Mouse (Mus musculus): ENCODE data around the gene Eps8. TPM values are rescaled to one million over a fixed set of nuclear protein-coding genes. Genes with fewer than 3 reads are reported as not detected.
"Not testable (repeated sequence)": the region's sequence is repeated elsewhere in the genome, so short reads cannot be mapped to it uniquely, and the experiment has no call there.

The Eps8 gene
- polyA plus RNA-seq, 1 experiment from 2014 or later: 27.0 TPM

- no peak for ATAC-seq (ENCODE audit: insufficient number of reproducible peaks, low FRiP score, low TSS enrichment, low read depth)
- H3K27ac ChIP-seq: no peak overlapping the region
- H3K4me1 ChIP-seq: no peaks in the 10 kb centered on the region
- H3K27me3 ChIP-seq: no peaks in the 10 kb centered on the region
- H3K36me3 ChIP-seq: peaks cover 12% of the 10 kb centered on the region
- no peaks in the 10 kb centered on the region for H3K9me3 ChIP-seq
- no peak overlapping the region for H3K4me3 ChIP-seq
- H3K9ac ChIP-seq: no peak overlapping the region
- 53% methylated on average over 2 of the region's 2 CpGs for WGBS
- no peak overlapping the region for H3K4me2 ChIP-seq
Measured at GRCm38 (mm10) chr6:137491659-137492058, 163.0 kb downstream of the Eps8 start.

DNA sequence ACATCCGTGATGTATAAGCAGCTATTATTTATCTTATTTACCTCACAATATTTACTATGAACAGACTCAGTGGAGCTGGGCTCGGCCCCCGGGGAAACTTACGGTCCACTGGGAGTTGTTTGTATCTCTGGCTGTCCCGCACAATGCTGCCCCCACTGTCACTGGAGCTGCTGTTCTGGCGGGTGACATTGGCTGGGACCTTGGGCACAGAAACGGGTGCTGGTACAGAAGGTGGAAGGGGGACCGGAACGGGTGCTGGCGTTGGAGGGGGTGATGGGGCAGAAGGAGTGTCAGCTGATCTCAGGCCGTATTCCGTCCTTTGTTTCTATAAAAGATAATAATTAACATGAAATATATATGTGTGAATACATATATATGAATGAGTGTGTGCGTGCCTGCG is 164.6 kb downstream of the Eps8 start:
- no peak overlapping the region for H3K9ac ChIP-seq
- H3K27me3 ChIP-seq: no peaks in the 10 kb centered on the region
- no peaks in the 10 kb centered on the region for H3K9me3 ChIP-seq
- no peaks in the 10 kb centered on the region for H3K4me1 ChIP-seq
- no peak overlapping the region for H3K4me3 ChIP-seq
- WGBS: 91% methylated on average over 14 of the region's 14 CpGs
- H3K4me2 ChIP-seq: no peak overlapping the region
- H3K36me3 ChIP-seq: peaks cover 7% of the 10 kb centered on the region
- ATAC-seq (ENCODE audit: insufficient number of reproducible peaks, low FRiP score, low TSS enrichment, low read depth): no peak
- no peak overlapping the region for H3K27ac ChIP-seq

DNA sequence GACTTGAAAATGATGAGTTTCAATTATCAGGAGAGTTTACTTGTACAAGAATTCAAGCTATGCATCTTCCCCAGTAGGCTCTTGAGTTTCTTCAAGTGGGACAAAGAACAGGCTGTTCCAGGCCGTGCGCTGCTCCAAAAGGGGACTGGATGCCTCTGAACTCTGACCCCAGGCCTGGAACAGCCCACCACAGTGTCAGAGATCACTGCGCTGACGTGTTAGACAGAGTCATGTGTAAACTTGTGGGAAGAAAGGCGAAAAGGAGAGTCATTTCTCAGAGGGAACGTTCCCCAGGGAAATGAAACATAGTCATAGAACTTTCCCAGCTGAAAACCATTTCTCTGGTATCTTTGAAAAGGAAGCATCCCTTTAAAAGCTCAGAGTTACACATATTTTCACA is 167.2 kb downstream of the Eps8 start:
- no peak for ATAC-seq (ENCODE audit: insufficient number of reproducible peaks, low FRiP score, low TSS enrichment, low read depth)
- Histone ChIP-seq H3K4me3 (no peak overlapping the region), H3K9me3 (no peaks in the 10 kb centered on the region), H3K9ac (no peak overlapping the region), H3K4me1 (no peaks in the 10 kb centered on the region), H3K36me3 (peaks cover 6% of the 10 kb centered on the region), H3K4me2 (no peak overlapping the region), H3K27ac (no peak overlapping the region), H3K27me3 (no peaks in the 10 kb centered on the region)
- WGBS: 66% methylated on average over 6 of the region's 6 CpGs

GRCm38 (mm10) chr6:137482891-137483290 is 171.8 kb downstream of the Eps8 start:
- Histone ChIP-seq H3K36me3 (peaks cover 17% of the 10 kb centered on the region), H3K27ac (no peak overlapping the region), H3K9me3 (no peaks in the 10 kb centered on the region), H3K27me3 (no peaks in the 10 kb centered on the region), H3K4me2 (no peak overlapping the region), H3K9ac (no peak overlapping the region), H3K4me3 (no peak overlapping the region), H3K4me1 (no peaks in the 10 kb centered on the region)
- WGBS: 87% methylated on average over 7 of the region's 7 CpGs
- no peak for ATAC-seq (ENCODE audit: insufficient number of reproducible peaks, low FRiP score, low TSS enrichment, low read depth)

GRCm38 (mm10) chr6:137475695-137476094 is 179.0 kb downstream of the Eps8 start:
- not testable (repeated sequence) for ATAC-seq (ENCODE audit: insufficient number of reproducible peaks, low FRiP score, low TSS enrichment, low read depth); H3K4me2 ChIP-seq; H3K9ac ChIP-seq; H3K4me3 ChIP-seq; H3K27me3 ChIP-seq; H3K4me1 ChIP-seq; H3K9me3 ChIP-seq; H3K27ac ChIP-seq
- H3K36me3 ChIP-seq: peaks cover 12% of the 10 kb centered on the region
- 93% methylated on average over 5 of the region's 5 CpGs for WGBS

GRCm38 (mm10) chr6:137473433-137473832 is 181.2 kb downstream of the Eps8 start:
- Histone ChIP-seq H3K36me3 (peaks cover 5% of the 10 kb centered on the region; the same call in 1 of the 2 replicates), H3K27ac (no peak overlapping the region)
- ATAC-seq (ENCODE audit: insufficient number of reproducible peaks, low FRiP score, low TSS enrichment, low read depth): no peak

DNA sequence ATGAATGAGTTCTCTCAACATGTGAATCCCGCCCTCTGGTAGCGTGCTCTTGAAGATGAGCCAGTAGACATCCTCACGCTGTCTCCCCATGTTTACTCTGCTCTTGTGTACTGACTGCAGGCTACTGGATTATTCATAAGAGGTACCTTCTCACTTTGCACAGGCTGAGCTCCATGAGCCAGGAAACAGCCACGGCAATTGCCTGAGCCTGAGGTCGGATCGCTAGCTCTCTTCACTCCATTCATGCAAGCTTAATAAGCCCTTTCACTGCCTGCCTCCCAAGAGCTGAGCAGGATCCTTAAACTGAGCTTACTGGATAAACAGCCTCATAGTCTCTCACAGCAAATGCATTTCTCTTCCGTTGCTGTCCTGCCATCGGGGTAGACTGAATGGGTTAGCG is 182.5 kb downstream of the Eps8 start:
- H3K27ac ChIP-seq: no peak overlapping the region
- H3K36me3 ChIP-seq: peaks cover 5% of the 10 kb centered on the region; the same call in 1 of the 2 replicates
- peaks cover 13% of the 10 kb centered on the region for H3K4me1 ChIP-seq
- no peak overlapping the region for H3K4me2 ChIP-seq
- no peak overlapping the region for H3K4me3 ChIP-seq
- no peak overlapping the region for H3K9ac ChIP-seq
- H3K27me3 ChIP-seq: no peaks in the 10 kb centered on the region
- 73% methylated on average over 9 of the region's 9 CpGs for WGBS
- no peaks in the 10 kb centered on the region for H3K9me3 ChIP-seq
- no peak for ATAC-seq (ENCODE audit: insufficient number of reproducible peaks, low FRiP score, low TSS enrichment, low read depth)

More at GRCm38 (mm10) chr6:137473433-137473832, 181.2 kb downstream of the Eps8 start:
- H3K9ac ChIP-seq: no peak overlapping the region
- no peaks in the 10 kb centered on the region for H3K27me3 ChIP-seq
- peaks cover 13% of the 10 kb centered on the region for H3K4me1 ChIP-seq
- H3K4me3 ChIP-seq: no peak overlapping the region
- no peaks in the 10 kb centered on the region for H3K9me3 ChIP-seq
- no peak overlapping the region for H3K4me2 ChIP-seq
- 63% methylated on average over 1 of the region's 1 CpGs for WGBS

DNA sequence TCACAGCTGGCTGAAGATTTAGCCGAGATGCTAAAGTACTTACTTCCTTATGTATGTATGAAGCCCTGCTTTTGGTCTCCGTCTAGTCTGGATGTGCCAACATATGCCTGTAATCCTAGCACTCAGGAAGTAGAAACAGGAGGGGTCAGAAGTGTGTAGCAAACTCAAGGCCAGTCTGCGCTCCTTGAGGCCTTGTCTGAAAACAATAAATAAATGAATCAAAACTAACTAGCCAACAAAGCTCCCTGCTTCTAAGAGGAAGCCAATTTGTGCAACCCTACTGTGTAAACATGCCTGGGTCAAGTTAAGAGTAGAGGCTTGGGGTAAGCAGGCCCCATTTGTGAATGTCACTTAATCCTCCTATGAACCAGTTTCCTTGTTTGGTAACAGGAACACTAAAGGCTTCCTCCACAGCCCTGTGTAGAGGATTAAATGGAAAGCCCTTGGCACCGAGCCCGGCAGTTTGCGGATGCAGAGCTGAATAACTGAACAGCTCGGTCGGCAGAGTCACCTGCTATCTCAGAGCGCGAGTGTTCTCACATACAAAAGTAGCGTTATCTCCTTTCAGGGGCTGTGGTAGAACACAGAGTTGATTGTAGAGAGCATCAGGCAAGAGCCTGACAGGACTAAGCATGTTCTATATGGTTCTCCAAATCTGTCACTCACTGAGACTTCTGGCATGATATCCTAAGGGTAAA is 183.6 kb downstream of the Eps8 start:
- peaks cover 13% of the 10 kb centered on the region for H3K4me1 ChIP-seq
- no peak overlapping the region for H3K4me3 ChIP-seq
- H3K9ac ChIP-seq: no peak overlapping the region
- H3K27me3 ChIP-seq: no peaks in the 10 kb centered on the region
- H3K4me2 ChIP-seq: no peak overlapping the region
- H3K9me3 ChIP-seq: no peaks in the 10 kb centered on the region
- no peaks in the 10 kb centered on the region for H3K36me3 ChIP-seq
- peak overlapping the region; percentile 39 for H3K27ac ChIP-seq
- ATAC-seq (ENCODE audit: insufficient number of reproducible peaks, low FRiP score, low TSS enrichment, low read depth): peak; percentile 72
- 21% methylated on average over 11 of the region's 11 CpGs for WGBS

DNA sequence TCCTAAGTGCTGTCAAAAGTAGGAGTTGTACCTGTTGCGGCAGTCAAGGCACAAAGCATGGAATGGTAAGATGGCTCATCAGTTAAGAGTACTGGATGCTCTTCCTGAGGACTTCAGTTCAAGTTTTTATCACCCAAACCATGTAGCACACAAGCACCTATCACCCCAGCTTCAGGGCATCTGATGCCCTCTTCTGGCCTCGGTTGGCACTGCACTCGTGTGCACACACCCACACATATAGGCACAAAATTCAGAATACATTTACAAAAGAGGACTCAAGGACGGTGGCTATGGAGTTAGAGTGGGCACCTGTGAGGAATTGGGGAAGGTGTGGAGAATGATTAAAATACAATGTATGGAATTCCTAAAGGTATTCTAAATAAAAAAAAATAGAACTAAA is 185.1 kb downstream of the Eps8 start:
- no peak overlapping the region for H3K4me2 ChIP-seq
- ATAC-seq (ENCODE audit: insufficient number of reproducible peaks, low FRiP score, low TSS enrichment, low read depth): no peak
- H3K27ac ChIP-seq: no peak overlapping the region
- no peaks in the 10 kb centered on the region for H3K27me3 ChIP-seq
- no peaks in the 10 kb centered on the region for H3K36me3 ChIP-seq
- H3K4me1 ChIP-seq: peaks cover 15% of the 10 kb centered on the region
- 98% methylated on average over 4 of the region's 4 CpGs for WGBS
- no peak overlapping the region for H3K9ac ChIP-seq
- H3K9me3 ChIP-seq: no peaks in the 10 kb centered on the region
- no peak overlapping the region for H3K4me3 ChIP-seq

DNA sequence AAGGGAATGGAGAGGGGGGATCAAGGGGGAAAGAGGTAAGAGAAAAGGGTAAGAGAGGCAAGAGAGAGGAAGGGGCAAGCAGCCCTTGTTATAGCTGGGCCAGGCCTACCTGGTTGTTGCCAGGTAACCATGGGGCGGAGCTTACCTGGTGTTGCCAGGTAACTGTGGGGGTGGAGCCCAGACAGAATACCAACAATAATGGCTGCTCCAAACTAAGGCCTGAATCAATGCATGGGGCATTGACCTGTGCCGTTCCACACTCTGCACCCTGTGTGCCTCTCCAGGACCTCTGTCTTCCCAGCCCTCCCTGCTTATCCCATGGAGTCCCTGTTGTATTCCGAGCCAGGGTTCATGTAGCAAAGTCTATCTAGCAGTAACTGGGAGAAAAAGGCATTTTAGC is 187.0 kb downstream of the Eps8 start:
- no peak overlapping the region for H3K9ac ChIP-seq
- no peak overlapping the region for H3K4me3 ChIP-seq
- no peaks in the 10 kb centered on the region for H3K36me3 ChIP-seq
- no peak overlapping the region for H3K27ac ChIP-seq
- no peaks in the 10 kb centered on the region for H3K9me3 ChIP-seq
- H3K4me2 ChIP-seq: no peak overlapping the region
- peaks cover 15% of the 10 kb centered on the region for H3K4me1 ChIP-seq
- no peaks in the 10 kb centered on the region for H3K27me3 ChIP-seq
- WGBS: 93% methylated on average over 3 of the region's 3 CpGs
- no peak for ATAC-seq (ENCODE audit: insufficient number of reproducible peaks, low FRiP score, low TSS enrichment, low read depth)

GRCm38 (mm10) chr6:137466256-137466655 is 188.4 kb downstream of the Eps8 start:
- no peak for ATAC-seq (ENCODE audit: insufficient number of reproducible peaks, low FRiP score, low TSS enrichment, low read depth)
- no peaks in the 10 kb centered on the region for H3K9me3 ChIP-seq
- H3K27ac ChIP-seq: no peak overlapping the region
- peaks cover 11% of the 10 kb centered on the region for H3K4me1 ChIP-seq
- H3K36me3 ChIP-seq: no peaks in the 10 kb centered on the region
- 77% methylated on average over 2 of the region's 2 CpGs for WGBS
- no peak overlapping the region for H3K4me3 ChIP-seq
- H3K27me3 ChIP-seq: 0 out of 2 replicates have a peak, but pooled peaks cover 3% of the 10 kb centered on the region
- no peak overlapping the region for H3K9ac ChIP-seq
- no peak overlapping the region for H3K4me2 ChIP-seq

- Histone ChIP-seq H3K4me2 (no peak overlapping the region), H3K9ac (no peak overlapping the region), H3K4me3 (no peak overlapping the region), H3K4me1 (0 out of 2 replicates have a peak, but pooled peaks cover 2% of the 10 kb centered on the region), H3K9me3 (no peaks in the 10 kb centered on the region), H3K27me3 (0 out of 2 replicates have a peak, but pooled peaks cover 3% of the 10 kb centered on the region), H3K27ac (no peak overlapping the region), H3K36me3 (no peaks in the 10 kb centered on the region)
- WGBS: 8% methylated on average over 2 of the region's 2 CpGs
- 0 out of 2 replicates have a peak, but pooled peaks have one; percentile 30 for ATAC-seq (ENCODE audit: insufficient number of reproducible peaks, low FRiP score, low TSS enrichment, low read depth)
Measured at GRCm38 (mm10) chr6:137465253-137465652, 189.4 kb downstream of the Eps8 start.

Data from limb, embryonic 15.5 days (tissue).